Mouse (Mus musculus): ENCODE data around the gene Qk.

- TF ChIP-seq ZNF384 (IDR thresholded peaks at IDR 0.05; ENCODE audit: low read depth, low read length) (no peak), POLR2A (IDR thresholded peaks at IDR 0.05; ENCODE audit: control insufficient read depth in 1 of 2, insufficient read depth in 1 of 2, low read depth in 1 of 2, low read length in 2 of 2, poor library complexity in 1 of 2) (no peak), CTCF (IDR thresholded peaks at IDR 0.05 in 2 of 3, conservative IDR thresholded peaks at IDR 0.05 in 1 of 3; ENCODE audit: control insufficient read depth in 1 of 3, insufficient read depth in 1 of 3, low read depth in 2 of 3, low read length in 3 of 3, poor library complexity in 1 of 3, severe bottlenecking in 1 of 3) (no peak), TCF12 (IDR thresholded peaks at IDR 0.05; ENCODE audit: low read depth, low read length) (no peak), EP300 (IDR thresholded peaks at IDR 0.05; ENCODE audit: low read depth in 1 of 2, low read length in 2 of 2) (no peak), NELFE (IDR thresholded peaks at IDR 0.05; ENCODE audit: low read depth, low read length) (no peak), USF2 (IDR thresholded peaks at IDR 0.05; ENCODE audit: borderline replicate concordance in 1 of 2, insufficient read depth in 1 of 2, low read depth in 1 of 2, low read length in 2 of 2) (no peak)
These were observed 36.6 kb upstream of the Qk start for GRCm38 (mm10) chr17:10356294-10356693.

Data from MEL (cell line).